Mouse (Mus musculus): ENCODE measurements around the gene Lipe. TPM values are rescaled to one million over a fixed set of nuclear protein-coding genes. Genes with fewer than 3 reads are reported as not detected.

Gene Lipe
- total and polyA plus RNA-seq, 2 experiments: 8.7 to 9.8 TPM

- H3K79me2 ChIP-seq (ENCODE audit: control insufficient read depth, insufficient read depth, low read length): no peaks in the 10 kb centered on the region
- no peak overlapping the region for H3K4me3 ChIP-seq (ENCODE audit: insufficient read depth, low read depth, low read length)
- WGBS: 93% methylated on average over 4 of the region's 4 CpGs
- H3K27me3 ChIP-seq (ENCODE audit: control insufficient read depth, insufficient read depth, low read length): no peaks in the 10 kb centered on the region
- TF ChIP-seq POLR2A (IDR thresholded peaks at IDR 0.05; ENCODE audit: extremely low read depth, insufficient read depth, low read length) (no peak), CTCF (IDR thresholded peaks at IDR 0.05; ENCODE audit: low read depth, low read length) (no peak)
- DNase-seq (ENCODE audit: extremely low read depth, low read depth, low spot score): no peak
- H3K27ac ChIP-seq (replicated peaks; ENCODE audit: insufficient read depth, low read depth, low read length): no peak overlapping the region
- H3K4me1 ChIP-seq (ENCODE audit: control insufficient read depth, insufficient read depth, low read length): peaks cover 13% of the 10 kb centered on the region; the same call in 1 of the 2 replicates
- H3K36me3 ChIP-seq (ENCODE audit: control insufficient read depth, insufficient read depth, low read length): peaks cover 26% of the 10 kb centered on the region
- H3K9ac ChIP-seq (ENCODE audit: low read depth, low read length): no peak overlapping the region
Observed at GRCm38 (mm10) chr7:25383891-25384290, 14.6 kb downstream of the Lipe start.

GRCm38 (mm10) chr7:25383385-25383784 lies 15.1 kb downstream of the Lipe start:
- DNase-seq (ENCODE audit: extremely low read depth, low read depth, low spot score): no peak
- Histone ChIP-seq H3K4me3 (ENCODE audit: insufficient read depth, low read depth, low read length) (no peak overlapping the region), H3K27me3 (ENCODE audit: control insufficient read depth, insufficient read depth, low read length) (no peaks in the 10 kb centered on the region), H3K27ac (replicated peaks; ENCODE audit: insufficient read depth, low read depth, low read length) (no peak overlapping the region), H3K79me2 (ENCODE audit: control insufficient read depth, insufficient read depth, low read length) (no peaks in the 10 kb centered on the region), H3K36me3 (ENCODE audit: control insufficient read depth, insufficient read depth, low read length) (peaks cover 26% of the 10 kb centered on the region), H3K4me1 (ENCODE audit: control insufficient read depth, insufficient read depth, low read length) (peaks cover 13% of the 10 kb centered on the region; the same call in 1 of the 2 replicates), H3K9ac (ENCODE audit: low read depth, low read length) (no peak overlapping the region)
- TF ChIP-seq POLR2A (IDR thresholded peaks at IDR 0.05; ENCODE audit: extremely low read depth, insufficient read depth, low read length) (no peak), CTCF (IDR thresholded peaks at IDR 0.05; ENCODE audit: low read depth, low read length) (no peak)
- 98% methylated on average over 7 of the region's 7 CpGs for WGBS

GRCm38 (mm10) chr7:25382541-25382940 lies 16.0 kb downstream of the Lipe start:
- H3K9ac ChIP-seq (ENCODE audit: low read depth, low read length): no peak overlapping the region
- DNase-seq (ENCODE audit: extremely low read depth, low read depth, low spot score): no peak
- H3K27me3 ChIP-seq (ENCODE audit: control insufficient read depth, insufficient read depth, low read length): no peaks in the 10 kb centered on the region
- no peak overlapping the region for H3K4me3 ChIP-seq (ENCODE audit: insufficient read depth, low read depth, low read length)
- peaks cover 21% of the 10 kb centered on the region for H3K36me3 ChIP-seq (ENCODE audit: control insufficient read depth, insufficient read depth, low read length)
- no peaks in the 10 kb centered on the region for H3K79me2 ChIP-seq (ENCODE audit: control insufficient read depth, insufficient read depth, low read length)
- H3K27ac ChIP-seq (replicated peaks; ENCODE audit: insufficient read depth, low read depth, low read length): no peak overlapping the region
- TF ChIP-seq CTCF (IDR thresholded peaks at IDR 0.05; ENCODE audit: low read depth, low read length): no peak
- peaks cover 13% of the 10 kb centered on the region; the same call in 1 of the 2 replicates for H3K4me1 ChIP-seq (ENCODE audit: control insufficient read depth, insufficient read depth, low read length)

GRCm38 (mm10) chr7:25381284-25381680 lies 17.2 kb downstream of the Lipe start:
- Histone ChIP-seq H3K27me3 (ENCODE audit: control insufficient read depth, insufficient read depth, low read length) (no peaks in the 10 kb centered on the region), H3K4me3 (ENCODE audit: insufficient read depth, low read depth, low read length) (no peak overlapping the region), H3K4me1 (ENCODE audit: control insufficient read depth, insufficient read depth, low read length) (peaks cover 7% of the 10 kb centered on the region; the same call in 1 of the 2 replicates), H3K36me3 (ENCODE audit: control insufficient read depth, insufficient read depth, low read length) (peaks cover 16% of the 10 kb centered on the region; the same call in 1 of the 2 replicates), H3K79me2 (ENCODE audit: control insufficient read depth, insufficient read depth, low read length) (no peaks in the 10 kb centered on the region), H3K27ac (replicated peaks; ENCODE audit: insufficient read depth, low read depth, low read length) (no peak overlapping the region), H3K9ac (ENCODE audit: low read depth, low read length) (no peak overlapping the region)
- no peak for DNase-seq (ENCODE audit: extremely low read depth, low read depth, low spot score)
- no peak for TF ChIP-seq CTCF (IDR thresholded peaks at IDR 0.05; ENCODE audit: low read depth, low read length)
- TF ChIP-seq POLR2A (IDR thresholded peaks at IDR 0.05; ENCODE audit: extremely low read depth, insufficient read depth, low read length): no peak
- WGBS: 94% methylated on average over 3 of the region's 3 CpGs

DNA sequence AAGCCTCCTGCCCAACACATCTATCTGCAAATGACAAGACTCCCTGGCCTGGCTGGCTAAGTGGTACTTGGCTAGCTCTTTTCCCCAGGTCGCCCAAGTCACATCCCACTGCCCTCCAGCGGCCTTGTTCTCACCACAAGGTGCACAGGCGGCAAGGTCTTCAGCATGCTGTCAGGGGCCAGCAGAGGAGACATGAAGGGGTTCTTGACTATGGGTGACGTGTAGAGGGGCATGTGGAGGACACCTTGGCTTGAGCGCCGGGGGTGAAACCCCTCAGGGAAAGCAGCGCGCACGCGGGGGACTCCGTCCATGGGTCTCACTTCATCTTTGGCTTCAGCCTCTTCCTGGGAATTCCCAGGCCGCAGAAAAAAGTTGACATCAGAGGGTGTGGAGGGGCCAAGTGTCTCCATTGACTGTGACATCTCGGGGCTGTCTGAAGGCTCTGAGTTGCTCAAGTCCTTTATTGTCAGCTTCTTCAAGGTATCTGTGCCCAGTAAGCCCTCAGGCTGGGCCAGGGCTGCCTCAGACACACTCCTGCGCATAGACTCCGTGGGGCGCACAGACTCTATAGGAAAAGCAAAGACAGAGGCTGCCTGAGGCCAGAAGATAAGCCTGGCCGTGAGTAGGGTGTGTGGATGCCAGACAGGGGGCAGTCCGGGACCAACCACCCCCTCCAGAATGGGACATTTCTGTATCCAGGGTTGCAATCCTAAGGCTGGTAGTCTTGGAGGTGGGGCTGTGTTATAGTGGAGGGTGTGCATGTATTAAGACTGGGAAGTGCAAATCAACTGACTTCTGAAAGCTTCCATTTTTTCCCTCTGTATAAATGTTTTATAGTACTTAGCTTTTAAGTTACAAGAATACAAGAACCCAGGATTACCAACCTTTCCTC lies 17.9 kb downstream of the Lipe start:
- Histone ChIP-seq H3K4me1 (ENCODE audit: control insufficient read depth, insufficient read depth, low read length) (peaks cover 2% of the 10 kb centered on the region; the same call in 1 of the 2 replicates), H3K27ac (replicated peaks; ENCODE audit: insufficient read depth, low read depth, low read length) (no peak overlapping the region), H3K27me3 (ENCODE audit: control insufficient read depth, insufficient read depth, low read length) (no peaks in the 10 kb centered on the region), H3K36me3 (ENCODE audit: control insufficient read depth, insufficient read depth, low read length) (peaks cover 16% of the 10 kb centered on the region; the same call in 1 of the 2 replicates), H3K79me2 (ENCODE audit: control insufficient read depth, insufficient read depth, low read length) (no peaks in the 10 kb centered on the region), H3K4me3 (ENCODE audit: insufficient read depth, low read depth, low read length) (no peak overlapping the region), H3K9ac (ENCODE audit: low read depth, low read length) (no peak overlapping the region)
- no peak for DNase-seq (ENCODE audit: extremely low read depth, low read depth, low spot score)
- WGBS: 85% methylated on average over 18 of the region's 18 CpGs
- TF ChIP-seq POLR2A (IDR thresholded peaks at IDR 0.05; ENCODE audit: extremely low read depth, insufficient read depth, low read length): no peak
- no peak for TF ChIP-seq CTCF (IDR thresholded peaks at IDR 0.05; ENCODE audit: low read depth, low read length)
